Comparison of ENCODE assay signal across 15 mouse cellular contexts in the genomic region with DNA sequence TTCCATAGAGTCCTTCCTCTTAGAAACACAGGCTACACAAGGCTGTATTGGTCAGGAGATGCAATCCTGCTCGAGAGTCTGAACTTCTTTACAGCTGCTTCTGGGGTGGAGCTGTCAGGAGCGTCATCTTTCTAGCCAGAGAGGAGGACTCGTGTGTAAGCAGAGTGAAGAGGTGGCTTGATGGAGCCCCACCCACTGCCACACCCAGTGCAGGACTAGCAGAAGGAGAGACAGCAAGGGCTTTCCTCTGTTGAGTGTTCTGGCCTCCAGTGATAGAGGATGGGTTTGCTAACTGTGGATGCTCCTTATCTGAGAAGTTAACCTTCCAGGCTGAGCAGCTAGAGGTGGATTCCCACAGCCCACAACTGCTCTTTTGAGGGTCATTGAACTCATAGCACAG.
A peak's percentile ranks its signal among the peaks of the same experiment; 100 is the strongest.
DNase-seq lines count a peak whose midpoint lies in the region; ATAC-seq and TF ChIP-seq lines count a peak whose summit lies in the region.
"Had no signal": no experiment of that assay in that cellular context is flagged by ENCODE, and none has a peak within 500 bp of the region (broad histone marks: within the 10 kb centered on the region; RNA-seq: fewer than 3 reads in every experiment).

No protein-coding gene starts in this region.

- no peak overlapping the region for H3K9ac ChIP-seq in ES-Bruce4 (ENCODE audit: low read depth, poor library complexity, severe bottlenecking)
- H3K9ac ChIP-seq in intestine, embryonic 15.5 days = no peak overlapping the region
- H3K9ac ChIP-seq in forebrain, embryonic 16.5 days (replicated peaks; ENCODE audit: low read depth, low read length) = no peak overlapping the region

- TF ChIP-seq CTCF in ES-Bruce4 (IDR thresholded peaks at IDR 0.05; ENCODE audit: low read depth, low read length) = no peak

- DNase-seq in R1 (ENCODE audit: low read depth, low spot score) = peak; percentile 16
- DNase-seq in thymus, postnatal 10 days (ENCODE audit: low spot score in 2 of 2) = no peak
- no peak for DNase-seq in retina, embryonic 14.5 days (ENCODE audit: low spot score)
- DNase-seq: adrenal gland, postnatal 25 days; cerebellum, postnatal 25 days; gastrocnemius, postnatal 25 days; heart, postnatal 36 days; kidney, adult 9 months; right cerebral cortex, adult 18-20 months; thymus, postnatal 25 days had no signal

- H3K4me3 ChIP-seq in ES-Bruce4 (ENCODE audit: low read depth, low read length) = no peak overlapping the region
- no peak overlapping the region for H3K4me3 ChIP-seq in intestine, embryonic 15.5 days (replicated peaks)
- no peak overlapping the region for H3K4me3 ChIP-seq in forebrain, embryonic 16.5 days (replicated peaks; ENCODE audit: low read length)

- no peaks in the 10 kb centered on the region for H3K27me3 ChIP-seq in ES-Bruce4 (ENCODE audit: control insufficient read depth, insufficient read depth, low read length, poor library complexity, severe bottlenecking)
- no peaks in the 10 kb centered on the region for H3K27me3 ChIP-seq in intestine, embryonic 15.5 days (replicated peaks)
- H3K27me3 ChIP-seq in forebrain, embryonic 16.5 days (replicated peaks; ENCODE audit: control insufficient read depth, insufficient read depth, low read length) = no peaks in the 10 kb centered on the region

- TF ChIP-seq POLR2A in ES-Bruce4 (IDR thresholded peaks at IDR 0.05; ENCODE audit: insufficient read depth, low read length) = no peak

- WGBS in intestine, embryonic 15.5 days = 30% methylated on average over 3 of the region's 3 CpGs
- WGBS in forebrain, embryonic 16.5 days = 80% methylated on average over 3 of the region's 3 CpGs

- H3K36me3 ChIP-seq in ES-Bruce4 (ENCODE audit: control insufficient read depth, insufficient read depth, low read length, poor library complexity, severe bottlenecking) = no peaks in the 10 kb centered on the region
- H3K36me3 ChIP-seq in intestine, embryonic 15.5 days = no peaks in the 10 kb centered on the region
- no peaks in the 10 kb centered on the region for H3K36me3 ChIP-seq in forebrain, embryonic 16.5 days (ENCODE audit: control insufficient read depth, insufficient read depth)

- ATAC-seq in intestine, embryonic 15.5 days = peak; percentile 65
- peak; percentile 99 for ATAC-seq in megakaryocyte-erythroid progenitor cell, adult 5-6 weeks (replicated peaks; ENCODE audit: low FRiP score, low TSS enrichment, poor library complexity, severe bottlenecking)
- ATAC-seq in forebrain, embryonic 16.5 days = no peak

- H3K4me1 ChIP-seq in ES-Bruce4 (ENCODE audit: control insufficient read depth, insufficient read depth, low read length) = peaks cover 12% of the 10 kb centered on the region
- peaks cover 4% of the 10 kb centered on the region; the same call in 1 of the 2 replicates for H3K4me1 ChIP-seq in intestine, embryonic 15.5 days (replicated peaks)
- H3K4me1 ChIP-seq in forebrain, embryonic 16.5 days (replicated peaks; ENCODE audit: control insufficient read depth, insufficient read depth, low read length) = no peaks in the 10 kb centered on the region

- H3K27ac ChIP-seq in ES-Bruce4 (ENCODE audit: insufficient read depth, low read length) = no peak overlapping the region
- no peak overlapping the region for H3K27ac ChIP-seq in intestine, embryonic 15.5 days
- H3K27ac ChIP-seq in forebrain, embryonic 16.5 days (ENCODE audit: low read length) = no peak overlapping the region
- H3K27ac ChIP-seq: macrophage had no signal

- H3K9me3 ChIP-seq in ES-Bruce4 (replicated peaks; ENCODE audit: control insufficient read depth, insufficient read depth, low read length, poor library complexity, severe bottlenecking) = no peaks in the 10 kb centered on the region
- no peaks in the 10 kb centered on the region for H3K9me3 ChIP-seq in intestine, embryonic 15.5 days
- no peaks in the 10 kb centered on the region for H3K9me3 ChIP-seq in forebrain, embryonic 16.5 days (ENCODE audit: control insufficient read depth, low read length)

- no peak overlapping the region for H3K4me2 ChIP-seq in intestine, embryonic 15.5 days (replicated peaks)
- H3K4me2 ChIP-seq in forebrain, embryonic 16.5 days (ENCODE audit: low read length) = no peak overlapping the region

- 0 out of 2 replicates have a peak, but pooled peaks have one; percentile 29 for TF ChIP-seq EP300 in ES-Bruce4 (IDR thresholded peaks at IDR 0.05; ENCODE audit: insufficient read depth, low read depth, low read length)
